Mouse (Mus musculus) hindbrain, embryonic 10.5 days (tissue): ENCODE data around the gene Gm17349. TPM values are rescaled to one million over a fixed set of nuclear protein-coding genes. Genes with fewer than 3 reads are reported as not detected.

Source experiments
- DNase-seq: peaks from one replicate; pipeline ENCODE4 v3.0.0-alpha.2; 2017; ENCODE audit warnings: low spot score
- H3K27ac ChIP-seq: fragments of 300-500 bp; sonication (generic); 2 replicates; pipeline ENCODE4 v1.5.1; 2016; ENCODE audit warnings: mild to moderate bottlenecking, moderate library complexity
- H3K27me3 ChIP-seq: fragments of 300-500 bp; sonication (generic); 2 replicates; pipeline ENCODE4 v1.6.1; 2016; ENCODE audit warnings: mild to moderate bottlenecking; ENCODE audit not compliant: poor library complexity, insufficient read depth, severe bottlenecking
- H3K36me3 ChIP-seq: fragments of 300-500 bp; sonication (generic); 2 replicates; pipeline ENCODE4 v1.6.1; 2016; ENCODE audit warnings: mild to moderate bottlenecking, moderate library complexity
- H3K4me1 ChIP-seq: fragments of 300-500 bp; sonication (generic); replicated peaks from 2 replicates; pipeline ENCODE4 v1.6.1; 2016; ENCODE audit warnings: mild to moderate bottlenecking
- H3K4me3 ChIP-seq: fragments of 300-500 bp; sonication (generic); 2 replicates; pipeline ENCODE4 v1.5.1; 2016; ENCODE audit warnings: mild to moderate bottlenecking, moderate library complexity
- H3K9me3 ChIP-seq: fragments of 300-500 bp; sonication (generic); 2 replicates; pipeline ENCODE4 v1.6.1; 2016; ENCODE audit warnings: mild to moderate bottlenecking, moderate library complexity
- WGBS: fragments of 180-500 bp; shearing (Covaris S2); methylation state at CpG from one replicate; pipeline ENCODE4 v1.1.7; 2016; 5-methylcytosine and 5-hydroxymethylcytosine counted together
- polyA plus RNA-seq: library from polyadenylated mRNA; unstranded; fragments of >200 nt; fragmentation: Nextera tagmentation; extraction: Ambion mirVana; gene quantifications from 2 replicates; pipeline ENCODE4 v1.2.1, GENCODE M21; 2016

Gene Gm17349
- polyA plus RNA-seq, 1 experiment from 2014 or later = not detected

DNA sequence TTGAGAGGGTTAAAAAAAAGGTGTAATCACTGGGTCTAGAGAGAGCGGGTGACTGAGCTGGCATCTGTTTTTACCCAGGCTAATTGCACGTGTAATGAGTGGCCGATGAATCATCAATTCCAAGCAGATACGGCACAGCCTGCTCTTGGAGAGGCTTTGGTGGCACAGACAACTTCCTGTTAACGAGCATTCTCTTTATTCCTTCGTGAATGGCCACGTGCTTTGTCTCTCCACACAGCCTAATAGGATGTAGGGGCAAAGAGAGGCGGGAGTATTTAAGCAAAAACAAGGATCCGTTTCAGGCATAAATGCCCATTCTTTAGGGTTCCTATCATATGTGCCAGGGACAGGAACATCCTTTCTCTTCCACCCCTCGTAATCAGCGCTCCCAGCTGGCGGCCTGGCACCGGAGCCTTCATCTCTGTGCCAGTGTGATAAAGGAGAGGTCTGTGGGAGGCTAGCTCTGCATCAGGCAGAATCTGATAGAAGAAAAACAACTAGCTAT is 10.1 kb upstream of the Gm17349 start:
- H3K4me3 ChIP-seq = no peak overlapping the region
- 91% methylated on average over 13 of the region's 13 CpGs for WGBS
- no peaks in the 10 kb centered on the region for H3K27me3 ChIP-seq
- H3K9me3 ChIP-seq = no peaks in the 10 kb centered on the region
- no peak for DNase-seq
- H3K36me3 ChIP-seq = peaks cover 97% of the 10 kb centered on the region
- no peak overlapping the region for H3K27ac ChIP-seq
- H3K4me1 ChIP-seq = peaks cover 40% of the 10 kb centered on the region

DNA sequence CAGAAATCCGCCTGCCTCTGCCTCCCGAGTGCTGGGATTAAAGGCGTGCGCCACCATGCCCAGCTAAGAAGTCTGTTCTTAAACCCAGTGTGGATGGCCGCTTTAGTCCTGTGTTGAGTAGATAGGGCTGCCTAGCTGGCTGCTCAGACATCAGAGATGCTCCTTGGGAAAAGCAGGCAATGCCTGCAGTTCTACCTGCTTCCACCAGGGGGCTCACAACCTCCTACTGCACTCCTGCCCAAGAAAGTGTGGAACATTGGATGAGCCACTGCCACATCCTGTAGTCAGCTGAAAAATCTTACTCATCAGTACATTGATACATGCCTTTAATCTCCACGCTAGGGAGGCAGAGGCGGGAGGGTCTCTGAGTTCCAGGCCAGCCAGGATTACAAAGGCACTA is 9.6 kb upstream of the Gm17349 start:
- no peak overlapping the region for H3K4me3 ChIP-seq

DNA sequence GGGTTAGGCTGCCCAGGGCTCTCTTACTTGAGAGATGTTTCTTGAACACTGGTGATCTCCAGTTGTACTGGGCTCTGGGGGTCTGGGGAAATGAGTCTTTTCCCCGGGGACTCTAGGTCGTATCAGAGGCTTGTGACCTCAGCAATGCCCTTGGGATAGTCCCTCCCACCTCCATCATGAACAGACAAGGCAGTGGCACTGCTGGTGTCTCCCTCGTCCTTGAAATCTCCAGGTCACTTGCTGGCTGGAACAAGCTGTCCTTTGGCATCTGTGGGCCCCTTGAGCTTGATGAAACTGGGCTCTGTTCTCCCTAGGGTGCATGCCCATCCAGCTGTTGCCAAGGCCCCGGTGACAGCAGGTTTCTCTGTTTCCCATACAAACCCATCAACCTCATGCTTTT is 8.9 kb upstream of the Gm17349 start:
- Histone ChIP-seq H3K27me3 (no peaks in the 10 kb centered on the region), H3K4me3 (no peak overlapping the region), H3K27ac (no peak overlapping the region), H3K4me1 (peaks cover 40% of the 10 kb centered on the region), H3K36me3 (peaks cover 99% of the 10 kb centered on the region), H3K9me3 (no peaks in the 10 kb centered on the region)
- WGBS = 75% methylated on average over 4 of the region's 4 CpGs
- no peak for DNase-seq

More for the DNA sequence above, 9.6 kb upstream of the Gm17349 start:
- 58% methylated on average over 7 of the region's 7 CpGs for WGBS
- peaks cover 40% of the 10 kb centered on the region for H3K4me1 ChIP-seq
- peak; percentile 81 for DNase-seq
- no peaks in the 10 kb centered on the region for H3K27me3 ChIP-seq
- no peaks in the 10 kb centered on the region for H3K9me3 ChIP-seq
- peaks cover 97% of the 10 kb centered on the region for H3K36me3 ChIP-seq
- H3K27ac ChIP-seq = no peak overlapping the region

DNA sequence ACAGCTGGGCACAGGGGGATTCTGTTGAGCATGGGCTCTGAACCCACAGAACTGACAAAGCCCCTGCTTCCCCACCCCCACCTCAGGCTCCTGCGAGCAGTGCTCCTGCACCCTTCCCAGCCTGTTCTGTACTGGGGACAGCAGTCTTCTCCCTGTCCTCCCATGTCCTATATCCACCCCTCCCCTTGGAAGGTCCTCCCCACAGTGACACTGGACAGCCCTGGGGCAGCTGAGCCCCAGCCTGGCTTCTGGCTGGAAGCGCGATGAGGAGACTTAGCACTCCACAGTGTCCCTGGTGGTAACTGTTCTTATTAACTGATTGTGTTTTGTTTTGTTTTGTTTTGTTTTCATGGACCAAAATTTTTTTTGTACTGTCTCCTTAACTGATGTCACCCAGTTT is 8.3 kb upstream of the Gm17349 start:
- Histone ChIP-seq H3K9me3 (no peaks in the 10 kb centered on the region), H3K27ac (0 out of 2 replicates have a peak overlapping the region, but pooled peaks have one; percentile 0), H3K27me3 (no peaks in the 10 kb centered on the region), H3K4me1 (peaks cover 38% of the 10 kb centered on the region), H3K36me3 (peaks cover 99% of the 10 kb centered on the region), H3K4me3 (no peak overlapping the region)
- DNase-seq = no peak
- 79% methylated on average over 3 of the region's 3 CpGs for WGBS

DNA sequence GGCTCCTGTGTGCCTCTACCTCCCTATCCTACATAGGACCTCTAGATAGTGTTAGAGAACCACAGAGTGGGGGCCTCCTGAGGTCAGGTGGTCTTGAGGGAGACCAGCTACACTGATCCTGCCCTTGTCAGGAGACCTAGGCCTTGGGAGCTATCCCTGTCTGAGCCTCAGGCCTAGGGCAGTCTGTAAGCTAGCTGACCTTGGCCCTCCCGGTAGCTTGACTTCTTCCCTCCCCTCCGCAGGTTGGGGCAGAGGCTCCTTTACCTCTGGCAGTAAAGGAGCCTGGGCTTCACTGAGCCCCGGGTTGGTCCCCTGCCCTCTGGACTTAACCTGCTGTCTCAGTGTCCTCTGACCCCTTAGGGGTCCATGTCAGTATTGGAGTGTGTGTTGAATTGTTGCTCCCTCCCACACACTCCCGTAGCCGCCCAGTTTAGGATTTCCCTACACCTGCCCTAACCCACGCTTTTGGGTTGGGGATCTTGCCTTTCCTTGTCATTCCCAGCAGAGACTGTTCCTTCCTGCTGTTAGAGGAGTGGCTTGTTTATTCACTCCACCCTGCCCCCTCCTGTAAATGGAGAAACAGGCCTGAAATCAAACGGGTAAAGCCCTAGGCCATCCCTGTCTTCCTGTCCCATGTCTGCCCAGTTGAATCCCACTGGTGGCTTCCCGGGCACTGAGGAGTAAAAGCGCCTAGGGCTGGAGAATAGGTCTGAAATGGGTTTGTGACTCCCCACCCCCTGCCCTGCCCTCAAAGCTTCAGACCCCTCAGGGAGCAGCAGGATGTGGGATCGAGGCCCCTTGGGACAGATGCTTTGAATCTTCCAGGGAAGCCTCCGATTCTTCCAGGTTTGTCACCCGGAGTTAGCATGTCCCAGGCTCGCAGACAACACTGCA is 7.6 kb upstream of the Gm17349 start:
- H3K27me3 ChIP-seq = no peaks in the 10 kb centered on the region
- peaks cover 31% of the 10 kb centered on the region for H3K4me1 ChIP-seq
- no peak for DNase-seq
- peaks cover 99% of the 10 kb centered on the region for H3K36me3 ChIP-seq
- no peaks in the 10 kb centered on the region for H3K9me3 ChIP-seq
- WGBS = 67% methylated on average over 13 of the region's 13 CpGs
- peak overlapping the region; percentile 40; the same call in 1 of the 2 replicates for H3K27ac ChIP-seq
- no peak overlapping the region for H3K4me3 ChIP-seq

DNA sequence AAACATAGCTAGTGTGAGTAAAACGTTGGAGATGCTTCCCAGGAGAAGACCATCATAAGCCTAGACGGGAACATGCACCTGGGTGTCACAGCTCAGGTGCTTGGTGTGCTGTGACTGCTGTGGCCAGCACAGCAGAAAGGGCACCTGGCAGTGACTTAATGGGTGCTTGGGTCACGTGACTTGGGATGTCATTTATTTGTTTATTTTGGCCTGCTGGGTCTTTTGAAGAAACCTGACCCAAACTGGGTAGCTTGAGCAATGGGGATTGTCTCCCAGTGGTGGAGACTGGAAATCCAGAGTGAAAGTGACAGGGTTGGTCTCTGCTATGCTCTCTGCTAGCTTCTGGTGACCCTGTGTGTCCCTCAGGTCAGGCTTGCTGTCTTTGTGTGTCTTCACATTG is 6.2 kb upstream of the Gm17349 start:
- Histone ChIP-seq H3K27me3 (no peaks in the 10 kb centered on the region), H3K4me3 (no peak overlapping the region), H3K27ac (no peak overlapping the region), H3K4me1 (peaks cover 31% of the 10 kb centered on the region), H3K9me3 (no peaks in the 10 kb centered on the region), H3K36me3 (peaks cover 100% of the 10 kb centered on the region)
- 68% methylated on average over 3 of the region's 3 CpGs for WGBS
- no peak for DNase-seq

DNA sequence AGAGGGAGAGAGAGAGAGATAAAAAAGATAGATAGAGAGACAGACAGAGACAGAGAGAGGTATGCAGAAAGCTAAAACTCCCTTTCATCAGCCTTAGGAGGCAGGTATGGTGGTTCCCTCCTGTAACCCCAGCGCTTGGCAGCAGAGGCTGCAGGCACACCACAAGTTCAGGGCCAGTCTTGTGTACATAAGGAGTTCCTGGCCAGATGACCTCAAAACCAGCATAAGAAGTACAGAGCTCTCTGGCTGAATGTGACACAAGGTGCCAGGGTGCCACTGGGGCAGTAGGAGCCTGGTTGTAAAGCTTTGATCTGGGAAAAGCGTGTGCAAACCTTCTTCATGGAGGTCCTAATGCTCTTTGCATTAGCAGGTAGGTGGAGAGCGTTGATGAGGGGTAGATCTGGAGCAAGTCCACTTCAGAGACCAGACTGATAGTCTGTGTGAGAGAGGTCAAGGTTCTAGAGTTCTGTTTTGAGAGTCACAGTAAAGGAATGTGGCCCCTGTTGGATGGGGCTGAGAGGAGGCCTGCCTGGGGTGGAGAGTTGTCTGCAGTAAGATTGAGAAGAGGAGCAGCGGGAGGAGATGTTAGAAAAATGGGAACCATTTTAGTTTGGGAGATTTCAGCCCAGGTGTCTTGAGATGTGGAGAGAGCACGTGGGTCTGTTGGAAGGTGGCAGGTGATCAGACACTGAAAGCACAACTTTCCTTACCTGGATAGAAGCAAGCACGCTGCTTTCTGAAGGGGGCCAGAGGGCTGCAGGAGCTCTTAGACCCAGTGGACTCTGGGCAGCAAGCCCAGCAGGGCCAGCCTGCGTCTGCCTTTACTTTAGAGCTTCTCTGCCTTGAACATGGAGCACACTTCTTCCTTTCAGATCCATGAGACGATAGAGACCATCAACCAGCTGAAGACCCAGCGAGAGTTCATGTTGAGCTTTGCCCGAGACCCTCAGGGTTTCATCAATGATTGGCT is 5.2 kb upstream of the Gm17349 start:
- Histone ChIP-seq H3K9me3 (no peaks in the 10 kb centered on the region), H3K4me1 (peaks cover 22% of the 10 kb centered on the region), H3K36me3 (peaks cover 98% of the 10 kb centered on the region), H3K27ac (no peak overlapping the region), H3K27me3 (no peaks in the 10 kb centered on the region), H3K4me3 (no peak overlapping the region)
- no peak for DNase-seq
- WGBS = 95% methylated on average over 10 of the region's 10 CpGs

DNA sequence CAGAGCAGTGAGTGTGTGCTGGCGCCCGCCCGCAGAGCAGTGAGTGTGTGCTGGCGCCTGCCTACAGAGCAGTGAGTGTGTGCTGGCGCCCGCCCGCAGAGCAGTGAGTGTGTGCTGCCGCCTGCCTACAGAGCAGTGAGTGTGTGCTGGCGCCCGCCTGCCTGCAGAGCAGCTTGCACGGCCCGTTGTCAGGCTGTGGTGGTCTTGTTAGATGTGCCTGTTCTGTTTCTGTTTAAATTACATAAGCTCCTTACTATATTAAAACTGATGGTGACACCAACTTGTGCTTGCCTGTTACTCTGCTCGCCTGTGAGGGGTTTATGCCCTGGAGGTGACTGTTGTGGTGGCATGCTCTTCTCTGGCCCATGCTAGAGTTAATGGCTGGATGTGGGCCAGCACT is 2.9 kb upstream of the Gm17349 start:
- WGBS = 94% methylated on average over 13 of the region's 13 CpGs
- no peak overlapping the region for H3K4me3 ChIP-seq
- H3K36me3 ChIP-seq = peaks cover 93% of the 10 kb centered on the region
- no peaks in the 10 kb centered on the region for H3K9me3 ChIP-seq
- no peaks in the 10 kb centered on the region for H3K27me3 ChIP-seq
- peaks cover 29% of the 10 kb centered on the region for H3K4me1 ChIP-seq
- no peak for DNase-seq
- H3K27ac ChIP-seq = no peak overlapping the region

DNA sequence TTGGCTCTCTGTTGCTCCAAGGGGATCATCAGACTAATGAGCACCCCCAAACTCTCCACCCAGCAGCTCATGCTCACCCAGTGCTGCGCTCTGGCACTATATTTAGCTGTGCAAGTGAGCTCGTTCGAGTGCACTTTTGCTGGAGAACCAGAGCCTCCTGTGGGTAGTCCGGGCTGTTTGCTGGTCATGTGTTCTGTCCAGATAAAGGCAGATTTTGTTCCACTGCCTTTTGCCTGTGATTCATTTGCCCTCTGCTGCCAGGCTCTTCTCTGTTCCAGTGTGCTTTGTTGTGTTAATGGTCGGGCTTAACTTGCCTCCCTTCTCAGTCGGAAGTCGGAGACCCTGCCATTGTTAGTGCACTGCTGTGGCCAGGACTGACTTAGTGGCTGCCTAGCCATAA is 409 bp downstream of the Gm17349 start:
- Histone ChIP-seq H3K4me1 (peaks cover 47% of the 10 kb centered on the region), H3K4me3 (peak overlapping the region; percentile 88), H3K27ac (peak overlapping the region; percentile 100), H3K27me3 (no peaks in the 10 kb centered on the region), H3K36me3 (peaks cover 70% of the 10 kb centered on the region), H3K9me3 (no peaks in the 10 kb centered on the region)
- peak; percentile 30 for DNase-seq
- WGBS = 36% methylated on average over 7 of the region's 7 CpGs

DNA sequence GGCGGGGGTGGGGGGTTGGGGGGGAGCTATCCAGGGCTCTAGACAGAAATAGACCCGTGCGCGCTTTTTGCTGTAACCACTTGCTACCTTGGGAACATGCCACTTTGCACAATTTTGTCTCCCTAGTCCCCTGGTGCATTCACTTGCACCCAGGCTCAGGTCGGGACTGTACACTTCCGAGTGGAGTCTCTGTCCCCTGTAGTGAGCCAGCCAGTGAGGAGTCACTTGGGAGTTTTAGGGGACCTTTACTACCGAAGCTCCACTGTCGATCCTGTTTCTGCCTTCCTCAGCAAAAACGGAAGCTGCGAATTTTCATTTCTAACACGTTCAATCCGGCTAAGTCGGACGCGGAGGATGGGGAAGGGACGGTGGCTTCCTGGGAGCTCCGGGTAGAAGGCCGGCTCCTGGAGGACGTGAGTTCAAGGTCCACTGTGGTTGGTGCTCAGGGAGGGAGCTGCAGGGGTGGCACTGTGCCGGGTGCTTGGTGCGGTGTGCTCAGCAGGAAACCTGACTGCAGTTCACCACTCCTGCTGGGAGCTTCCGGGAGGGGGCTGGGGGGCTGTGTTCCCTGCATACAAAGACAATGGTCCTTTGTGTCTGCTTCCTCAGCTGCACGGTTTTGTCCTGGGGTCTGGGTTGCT is 1.1 kb downstream of the Gm17349 start:
- peak overlapping the region; percentile 88 for H3K4me3 ChIP-seq
- peaks cover 48% of the 10 kb centered on the region for H3K4me1 ChIP-seq
- WGBS = 25% methylated on average over 23 of the region's 23 CpGs
- 0 out of 2 replicates have a peak, but pooled peaks cover under 1% of the 10 kb centered on the region for H3K27me3 ChIP-seq
- H3K9me3 ChIP-seq = no peaks in the 10 kb centered on the region
- H3K36me3 ChIP-seq = peaks cover 67% of the 10 kb centered on the region
- DNase-seq = no peak
- H3K27ac ChIP-seq = peak overlapping the region; percentile 100

DNA sequence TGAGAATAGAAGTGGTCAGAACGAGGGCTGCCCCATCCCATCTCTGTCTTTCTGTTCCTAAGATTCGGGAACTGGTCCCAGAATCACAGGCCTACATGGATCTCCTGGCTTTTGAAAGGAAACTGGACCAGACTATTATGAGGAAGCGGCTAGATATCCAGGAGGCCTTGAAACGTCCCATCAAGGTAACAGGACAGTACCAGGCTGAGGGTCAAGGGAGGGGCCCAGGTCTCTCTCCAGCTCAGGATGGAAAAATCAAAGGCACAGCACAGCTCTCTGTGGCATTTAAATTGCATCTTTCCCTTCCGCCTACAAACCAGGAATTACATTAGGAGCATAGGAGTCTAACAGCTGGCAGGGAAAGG is 1.6 kb downstream of the Gm17349 start:
- Histone ChIP-seq H3K4me3 (peak overlapping the region; percentile 88), H3K27me3 (0 out of 2 replicates have a peak, but pooled peaks cover 5% of the 10 kb centered on the region), H3K9me3 (no peaks in the 10 kb centered on the region), H3K27ac (peak overlapping the region; percentile 100), H3K36me3 (peaks cover 62% of the 10 kb centered on the region), H3K4me1 (peaks cover 53% of the 10 kb centered on the region)
- no peak for DNase-seq
- 67% methylated on average over 5 of the region's 5 CpGs for WGBS

DNA sequence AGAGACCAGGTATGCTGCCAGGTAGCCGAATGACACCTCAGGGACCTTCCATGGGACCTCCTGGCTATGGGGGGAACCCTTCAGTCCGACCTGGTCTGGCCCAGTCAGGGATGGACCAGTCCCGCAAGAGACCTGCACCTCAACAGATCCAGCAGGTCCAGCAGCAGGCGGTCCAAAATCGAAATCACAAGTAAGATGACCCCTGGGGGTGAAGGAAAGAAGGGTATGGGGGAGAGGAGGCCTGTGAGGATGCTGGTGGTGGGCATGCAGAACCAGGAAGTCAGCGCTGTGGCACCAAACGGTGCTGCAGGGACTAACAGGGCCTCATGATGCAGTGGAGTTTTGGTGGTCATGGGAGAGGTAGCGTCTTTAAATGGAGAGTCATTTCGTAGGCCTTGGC is 2.2 kb downstream of the Gm17349 start:
- Histone ChIP-seq H3K36me3 (peaks cover 57% of the 10 kb centered on the region), H3K4me1 (peaks cover 56% of the 10 kb centered on the region), H3K4me3 (peak overlapping the region; percentile 88), H3K9me3 (no peaks in the 10 kb centered on the region), H3K27ac (peak overlapping the region; percentile 100), H3K27me3 (peaks cover 10% of the 10 kb centered on the region)
- WGBS = 56% methylated on average over 9 of the region's 9 CpGs
- DNase-seq = no peak
